Mouse (Mus musculus): ENCODE measurements around the gene Mkrn2os. TPM values are rescaled to one million over a fixed set of nuclear protein-coding genes. Genes with fewer than 3 reads are reported as not detected.

Mkrn2os gene
- polyA plus RNA-seq, 1 experiment, result not detected

- no peaks in the 10 kb centered on the region for H3K27me3 ChIP-seq (ENCODE audit: control insufficient read depth, insufficient read depth, low read length, poor library complexity, severe bottlenecking)
- no peak overlapping the region for H3K4me3 ChIP-seq (ENCODE audit: low read depth, low read length)
- TF ChIP-seq EP300 (IDR thresholded peaks at IDR 0.05; ENCODE audit: insufficient read depth, low read depth, low read length), result no peak
- no peaks in the 10 kb centered on the region for H3K4me1 ChIP-seq (ENCODE audit: control insufficient read depth, insufficient read depth, low read length)
- no peaks in the 10 kb centered on the region for H3K9me3 ChIP-seq (replicated peaks; ENCODE audit: control insufficient read depth, insufficient read depth, low read length, poor library complexity, severe bottlenecking)
- no peak overlapping the region for H3K27ac ChIP-seq (ENCODE audit: insufficient read depth, low read length)
- no peaks in the 10 kb centered on the region for H3K36me3 ChIP-seq (ENCODE audit: control insufficient read depth, insufficient read depth, low read length, poor library complexity, severe bottlenecking)
- no peak overlapping the region for H3K9ac ChIP-seq (ENCODE audit: low read depth, poor library complexity, severe bottlenecking)
These were observed 50.0 kb downstream of the Mkrn2os start for GRCm38 (mm10) chr6:115542341-115542740.

- Histone ChIP-seq H3K4me3 (ENCODE audit: low read depth, low read length) (no peak overlapping the region), H3K9ac (ENCODE audit: low read depth, poor library complexity, severe bottlenecking) (no peak overlapping the region)
These were observed 50.6 kb downstream of the Mkrn2os start for GRCm38 (mm10) chr6:115541676-115542275.

GRCm38 (mm10) chr6:115538645-115539429 is 53.5 kb downstream of the Mkrn2os start:
- TF ChIP-seq EP300 (IDR thresholded peaks at IDR 0.05; ENCODE audit: insufficient read depth, low read depth, low read length), result peak; percentile 55; the same call in 1 of the 2 replicates
- TF ChIP-seq POLR2A (IDR thresholded peaks at IDR 0.05; ENCODE audit: insufficient read depth, low read length), result no peak
- peak; percentile 89 for TF ChIP-seq CTCF (IDR thresholded peaks at IDR 0.05; ENCODE audit: low read depth, low read length)
- Histone ChIP-seq H3K9ac (ENCODE audit: low read depth, poor library complexity, severe bottlenecking) (peak overlapping the region; percentile 46), H3K4me1 (ENCODE audit: control insufficient read depth, insufficient read depth, low read length) (no peaks in the 10 kb centered on the region), H3K36me3 (ENCODE audit: control insufficient read depth, insufficient read depth, low read length, poor library complexity, severe bottlenecking) (no peaks in the 10 kb centered on the region), H3K4me3 (ENCODE audit: low read depth, low read length) (peak overlapping the region; percentile 53), H3K27ac (ENCODE audit: insufficient read depth, low read length) (peak overlapping the region; percentile 26; the same call in 1 of the 2 replicates), H3K9me3 (replicated peaks; ENCODE audit: control insufficient read depth, insufficient read depth, low read length, poor library complexity, severe bottlenecking) (no peaks in the 10 kb centered on the region), H3K27me3 (ENCODE audit: control insufficient read depth, insufficient read depth, low read length, poor library complexity, severe bottlenecking) (no peaks in the 10 kb centered on the region)

More at GRCm38 (mm10) chr6:115541676-115542275, 50.6 kb downstream of the Mkrn2os start:
- Histone ChIP-seq H3K36me3 (ENCODE audit: control insufficient read depth, insufficient read depth, low read length, poor library complexity, severe bottlenecking) (no peaks in the 10 kb centered on the region), H3K4me1 (ENCODE audit: control insufficient read depth, insufficient read depth, low read length) (no peaks in the 10 kb centered on the region), H3K9me3 (replicated peaks; ENCODE audit: control insufficient read depth, insufficient read depth, low read length, poor library complexity, severe bottlenecking) (no peaks in the 10 kb centered on the region), H3K27ac (ENCODE audit: insufficient read depth, low read length) (no peak overlapping the region), H3K27me3 (ENCODE audit: control insufficient read depth, insufficient read depth, low read length, poor library complexity, severe bottlenecking) (no peaks in the 10 kb centered on the region)
- TF ChIP-seq POLR2A (IDR thresholded peaks at IDR 0.05; ENCODE audit: insufficient read depth, low read length) (no peak), EP300 (IDR thresholded peaks at IDR 0.05; ENCODE audit: insufficient read depth, low read depth, low read length) (no peak)

DNA sequence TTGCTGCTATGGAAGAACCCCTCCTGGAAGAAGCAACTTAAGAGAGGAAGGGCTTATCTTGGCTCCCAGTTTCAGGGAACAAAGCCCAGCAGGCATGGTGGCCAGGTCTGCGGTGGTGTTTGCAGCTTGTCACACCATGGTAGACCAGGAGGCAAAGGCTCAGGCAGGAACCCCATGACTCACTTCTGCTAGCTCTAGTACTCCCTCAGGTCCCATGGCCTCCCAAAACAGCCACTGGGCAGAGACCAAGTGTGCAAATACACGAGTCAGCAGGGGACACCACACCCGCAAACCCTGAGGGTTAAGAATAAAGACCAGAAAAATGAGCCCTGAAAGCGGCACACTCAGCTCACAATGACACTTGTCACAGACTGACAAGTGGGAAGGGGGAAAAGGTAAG is 56.2 kb downstream of the Mkrn2os start:
- Histone ChIP-seq H3K9ac (ENCODE audit: low read depth, poor library complexity, severe bottlenecking) (no peak overlapping the region), H3K36me3 (ENCODE audit: control insufficient read depth, insufficient read depth, low read length, poor library complexity, severe bottlenecking) (no peaks in the 10 kb centered on the region), H3K4me1 (ENCODE audit: control insufficient read depth, insufficient read depth, low read length) (no peaks in the 10 kb centered on the region), H3K4me3 (ENCODE audit: low read depth, low read length) (no peak overlapping the region), H3K9me3 (replicated peaks; ENCODE audit: control insufficient read depth, insufficient read depth, low read length, poor library complexity, severe bottlenecking) (no peaks in the 10 kb centered on the region), H3K27me3 (ENCODE audit: control insufficient read depth, insufficient read depth, low read length, poor library complexity, severe bottlenecking) (no peaks in the 10 kb centered on the region), H3K27ac (ENCODE audit: insufficient read depth, low read length) (no peak overlapping the region)
- TF ChIP-seq EP300 (IDR thresholded peaks at IDR 0.05; ENCODE audit: insufficient read depth, low read depth, low read length) (no peak), POLR2A (IDR thresholded peaks at IDR 0.05; ENCODE audit: insufficient read depth, low read length) (no peak), CTCF (IDR thresholded peaks at IDR 0.05; ENCODE audit: low read depth, low read length) (no peak)

- TF ChIP-seq CTCF (IDR thresholded peaks at IDR 0.05; ENCODE audit: low read depth, low read length), result no peak
- no peak for TF ChIP-seq POLR2A (IDR thresholded peaks at IDR 0.05; ENCODE audit: insufficient read depth, low read length)
- TF ChIP-seq EP300 (IDR thresholded peaks at IDR 0.05; ENCODE audit: insufficient read depth, low read depth, low read length), result no peak
- no peaks in the 10 kb centered on the region for H3K36me3 ChIP-seq (ENCODE audit: control insufficient read depth, insufficient read depth, low read length, poor library complexity, severe bottlenecking)
- H3K4me1 ChIP-seq (ENCODE audit: control insufficient read depth, insufficient read depth, low read length), result no peaks in the 10 kb centered on the region
- no peak overlapping the region for H3K27ac ChIP-seq (ENCODE audit: insufficient read depth, low read length)
- no peak overlapping the region for H3K9ac ChIP-seq (ENCODE audit: low read depth, poor library complexity, severe bottlenecking)
- H3K4me3 ChIP-seq (ENCODE audit: low read depth, low read length), result no peak overlapping the region
- no peaks in the 10 kb centered on the region for H3K27me3 ChIP-seq (ENCODE audit: control insufficient read depth, insufficient read depth, low read length, poor library complexity, severe bottlenecking)
- H3K9me3 ChIP-seq (replicated peaks; ENCODE audit: control insufficient read depth, insufficient read depth, low read length, poor library complexity, severe bottlenecking), result no peaks in the 10 kb centered on the region
These were observed 57.8 kb downstream of the Mkrn2os start for GRCm38 (mm10) chr6:115534617-115535016.

Other genes with a start within 250 kb of the Mkrn2os start
- gene Pparg, start 231.6 kb downstream of the Mkrn2os start, polyA plus RNA-seq (2011; ENCODE audit: insufficient read depth, insufficient read length, low read depth, missing spikeins), result 1.1 TPM in 1 of 2 replicates, not detected in the other
- gene Tsen2, start 47.9 kb downstream of the Mkrn2os start, polyA plus RNA-seq (2011; ENCODE audit: insufficient read depth, insufficient read length, low read depth, missing spikeins), result 28.4 and 35.7 TPM in 2 replicates
- gene Mkrn2, start 9.3 kb upstream of the Mkrn2os start, polyA plus RNA-seq (2011; ENCODE audit: insufficient read depth, insufficient read length, low read depth, missing spikeins), result 45.1 and 45.8 TPM in 2 replicates
- gene Raf1, start 84.1 kb upstream of the Mkrn2os start, polyA plus RNA-seq (2011; ENCODE audit: insufficient read depth, insufficient read length, low read depth, missing spikeins), result 67.7 and 81.1 TPM in 2 replicates
- gene Tmem40, start 169.8 kb upstream of the Mkrn2os start, polyA plus RNA-seq (2011; ENCODE audit: insufficient read depth, insufficient read length, low read depth, missing spikeins), result 12.9 and 16.9 TPM in 2 replicates
- gene Cand2, start 182.0 kb upstream of the Mkrn2os start, polyA plus RNA-seq (2011; ENCODE audit: insufficient read depth, insufficient read length, low read depth, missing spikeins), result 12.8 and 13.9 TPM in 2 replicates
- gene Rpl32, start 216.2 kb upstream of the Mkrn2os start, polyA plus RNA-seq (2011; ENCODE audit: insufficient read depth, insufficient read length, low read depth, missing spikeins), result 3,790 and 3,890 TPM in 2 replicates
- gene Efcab12, start 245.8 kb upstream of the Mkrn2os start, polyA plus RNA-seq (2011; ENCODE audit: insufficient read depth, insufficient read length, low read depth, missing spikeins), result 0.88 and 1.1 TPM in 2 replicates

All from ES-Bruce4 (cell line).